Mouse (Mus musculus) kidney, adult 8-10 months (tissue): ENCODE data around the gene Gm28038.

Experiments used
- DNase-seq, 2 experiments: peaks; one replicate each; pipeline ENCODE4 v3.0.0; 2022

Gene Gm28038

DNA sequence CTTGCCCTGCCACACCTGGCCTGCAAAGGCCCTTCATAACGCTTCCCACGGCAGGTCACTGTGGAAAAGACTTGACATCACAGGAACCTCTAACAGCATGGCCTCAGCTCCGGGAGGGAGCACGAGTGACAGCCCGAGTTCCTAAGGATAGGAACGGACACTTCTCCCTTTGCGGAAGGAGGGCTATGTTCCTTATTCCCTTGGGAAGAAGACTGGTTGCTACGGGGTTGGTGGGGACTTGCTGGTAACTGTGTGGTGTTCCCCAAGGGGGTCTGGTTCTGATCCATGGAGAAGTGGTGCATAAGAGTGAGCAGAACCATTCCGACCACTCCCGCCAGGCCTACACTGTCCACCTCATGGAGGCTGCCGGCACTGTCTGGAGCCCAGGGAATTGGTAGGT is at the start of gene Gm28038:
Gene Gm28038 (plus strand): TSS at position 301 of the 400 bp plus-strand sequence.
- no peak for DNase-seq

DNA sequence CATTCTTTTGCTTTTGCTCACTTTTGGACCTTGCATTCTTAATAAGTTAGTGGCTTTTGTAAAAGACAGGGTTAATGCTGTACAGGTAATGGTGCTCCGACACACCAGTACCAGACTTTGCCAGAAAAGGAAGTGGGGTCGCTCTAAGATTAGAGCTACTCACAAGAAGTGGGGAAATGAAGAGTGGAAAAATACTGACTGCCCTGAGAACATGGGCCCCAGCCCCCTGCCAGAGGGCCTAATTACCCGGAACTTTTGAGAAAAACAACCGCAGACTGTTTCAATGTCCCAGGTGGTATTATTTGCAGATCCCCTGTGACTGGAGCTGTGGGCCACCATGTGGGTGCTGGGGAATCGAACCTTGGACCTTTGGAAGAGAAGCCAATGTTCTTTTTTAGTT is 45.2 kb upstream of the Gm28038 start:
- DNase-seq = peak in 1 of 2 experiments; percentile 37

DNA sequence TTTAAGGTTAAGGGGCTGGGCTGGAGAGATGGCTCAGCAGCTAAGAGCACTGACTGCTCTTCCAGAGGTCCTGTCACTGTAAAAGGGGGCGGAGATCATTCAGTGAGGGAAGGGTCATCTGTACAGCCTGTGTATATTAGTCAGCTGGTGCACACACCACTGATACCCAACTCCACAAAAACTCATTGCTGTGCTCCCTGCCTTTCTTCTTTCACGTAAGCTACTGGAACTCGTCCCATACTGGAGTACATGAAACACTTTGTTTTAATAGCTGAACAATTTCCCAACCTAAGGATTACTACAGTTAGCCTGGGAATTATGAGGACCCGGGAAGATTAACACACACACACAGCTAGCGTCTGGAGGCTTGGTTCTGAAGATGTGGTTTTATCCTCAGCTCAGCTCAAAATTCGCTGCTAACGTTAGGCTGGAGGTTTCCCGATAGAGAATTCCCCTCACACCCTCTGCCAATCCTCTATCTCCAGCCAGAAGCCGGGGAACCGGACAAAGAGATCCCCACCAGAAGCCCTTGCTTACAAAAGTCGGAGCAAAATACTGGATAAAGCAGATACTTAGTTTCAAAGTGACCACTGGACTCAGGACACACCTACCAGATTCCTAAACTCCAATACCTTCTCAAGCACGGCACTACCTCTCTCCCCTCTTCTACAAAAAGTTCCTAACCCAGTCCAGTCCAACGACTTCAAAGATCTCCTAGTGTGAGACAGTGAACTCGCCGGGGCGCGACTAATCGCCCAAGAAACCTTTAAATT is 44.2 kb upstream of the Gm28038 start:
- DNase-seq = no peak

DNA sequence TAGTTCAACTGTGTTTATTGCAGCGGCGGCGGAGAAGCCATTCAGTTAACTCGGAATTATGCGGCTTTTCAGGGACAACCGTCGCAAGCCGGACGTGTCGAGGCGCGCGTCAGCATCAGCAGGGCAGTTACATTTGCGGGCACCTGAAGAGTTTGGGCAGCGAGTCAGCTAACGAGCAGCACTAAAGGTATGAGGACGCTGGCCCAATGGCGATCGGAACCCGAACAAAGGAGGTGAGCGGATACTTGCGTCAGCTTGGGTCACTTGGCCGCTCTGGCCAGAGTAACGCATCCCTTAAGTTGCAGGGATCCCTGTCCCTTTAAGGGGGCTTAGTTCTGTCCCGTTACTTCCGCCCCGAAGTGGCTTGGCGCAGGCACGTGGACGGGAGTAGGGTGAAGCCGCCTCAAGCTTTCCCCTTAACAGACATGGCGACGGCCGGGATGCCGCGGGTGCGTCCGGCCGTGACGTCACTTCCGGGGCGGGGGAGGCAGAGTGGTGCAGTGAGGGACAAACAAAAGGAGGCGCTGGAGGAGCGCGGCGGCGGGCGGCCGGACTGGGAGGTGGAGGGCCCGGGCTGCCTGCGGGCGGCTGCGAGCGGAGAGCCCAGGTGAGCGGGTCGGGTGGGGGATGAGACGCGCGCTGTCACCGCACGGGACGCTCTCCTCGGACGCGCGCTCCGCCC is 43.5 kb upstream of the Gm28038 start, which contains the start of gene Lrrc8a:
Gene Lrrc8a (plus strand): TSS at position 517 of the 682 bp plus-strand sequence.
- peak; percentile 99 to 100 for DNase-seq

DNA sequence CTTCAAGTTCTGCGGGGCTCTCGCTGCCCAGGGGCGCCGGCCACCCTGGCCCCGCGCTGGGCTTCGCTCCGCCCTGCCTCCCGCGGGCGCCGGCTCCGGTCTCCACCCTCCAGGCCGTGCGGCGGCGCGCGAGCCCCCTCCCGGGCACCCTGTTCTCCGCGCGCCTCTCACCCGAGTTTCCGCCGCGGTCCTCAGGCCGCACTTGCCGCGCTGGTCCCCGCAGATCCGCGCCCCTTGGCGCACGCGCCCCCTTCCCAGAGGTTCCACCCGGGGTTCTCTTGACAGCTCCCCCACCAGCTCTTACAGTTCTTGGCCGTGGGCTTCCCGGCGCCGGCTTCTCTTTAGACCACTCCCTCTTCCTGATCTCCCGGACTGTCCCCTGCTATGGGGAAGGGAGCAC is 43.0 kb upstream of the Gm28038 start:
- peak; percentile 73 to 76 for DNase-seq

DNA sequence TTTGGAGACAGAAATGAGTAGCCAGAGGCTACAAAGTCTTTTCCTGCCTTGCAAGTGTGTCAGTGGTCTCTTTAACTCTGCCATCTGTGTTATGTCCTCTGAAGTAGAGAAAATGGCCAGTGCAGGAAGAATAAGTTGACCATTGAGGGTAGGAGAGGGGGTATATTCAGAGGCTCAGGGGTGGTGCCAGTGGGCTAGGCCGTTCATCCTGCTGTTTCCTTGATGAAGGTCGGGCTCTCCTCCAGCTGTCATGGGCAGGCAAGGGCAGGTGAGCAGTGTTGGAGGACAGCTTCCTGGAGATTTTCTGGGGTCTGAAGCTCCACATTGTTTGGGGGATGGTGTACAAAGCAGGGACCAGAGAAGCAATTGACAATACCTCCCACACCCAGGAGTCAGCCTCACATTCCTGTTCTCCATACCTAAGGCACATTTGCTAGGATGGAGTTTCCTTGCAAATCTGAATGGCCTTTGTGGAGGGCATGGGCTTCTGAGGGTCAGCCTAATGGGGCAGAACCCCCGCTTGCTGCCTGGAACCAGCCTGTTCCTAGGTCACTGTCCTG is 41.9 kb upstream of the Gm28038 start:
- DNase-seq = no peak

DNA sequence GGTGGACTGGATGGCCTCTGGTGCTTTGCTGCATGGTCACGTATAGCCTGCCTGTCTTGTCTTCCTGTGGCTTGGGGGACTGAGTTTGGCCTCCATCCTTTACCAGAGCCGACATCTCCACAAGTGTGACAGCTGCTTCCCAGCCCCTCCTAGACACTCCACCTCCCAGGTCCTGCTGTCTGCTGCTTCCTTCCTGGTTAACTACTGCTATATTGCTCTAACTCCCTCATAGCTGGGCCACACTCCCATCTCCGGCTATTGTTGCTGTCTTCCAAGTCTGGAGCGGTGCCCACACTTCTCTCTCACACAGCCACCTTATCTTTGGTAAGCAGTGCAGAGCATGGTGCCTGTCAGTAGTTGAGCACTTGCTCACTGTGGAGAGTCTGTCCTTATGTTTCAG is 41.1 kb upstream of the Gm28038 start:
- DNase-seq = peak; percentile 68 to 70

DNA sequence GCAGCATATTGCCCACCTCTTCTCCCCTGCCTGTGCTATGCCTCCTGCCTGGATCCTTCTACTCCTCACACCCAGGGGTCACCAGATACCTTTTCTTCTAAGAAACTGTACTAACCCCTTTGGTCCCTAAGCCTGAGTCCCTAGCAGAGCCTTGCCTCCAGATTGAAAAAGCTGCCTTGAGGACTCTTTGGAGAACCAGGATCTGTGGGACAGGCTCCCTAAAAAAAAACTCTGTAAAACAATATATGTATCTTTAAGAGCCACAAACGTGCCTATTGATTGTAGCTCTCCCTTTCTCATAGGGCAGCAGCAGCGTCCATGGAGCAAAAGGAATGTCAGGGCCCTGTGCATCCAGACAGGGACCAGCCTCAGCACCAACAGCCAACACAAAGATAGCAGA is 40.6 kb upstream of the Gm28038 start, which contains the start of gene Gm28035:
Gene Gm28035 (plus strand): TSS at position 301 of the 400 bp plus-strand sequence.
- no peak for DNase-seq

DNA sequence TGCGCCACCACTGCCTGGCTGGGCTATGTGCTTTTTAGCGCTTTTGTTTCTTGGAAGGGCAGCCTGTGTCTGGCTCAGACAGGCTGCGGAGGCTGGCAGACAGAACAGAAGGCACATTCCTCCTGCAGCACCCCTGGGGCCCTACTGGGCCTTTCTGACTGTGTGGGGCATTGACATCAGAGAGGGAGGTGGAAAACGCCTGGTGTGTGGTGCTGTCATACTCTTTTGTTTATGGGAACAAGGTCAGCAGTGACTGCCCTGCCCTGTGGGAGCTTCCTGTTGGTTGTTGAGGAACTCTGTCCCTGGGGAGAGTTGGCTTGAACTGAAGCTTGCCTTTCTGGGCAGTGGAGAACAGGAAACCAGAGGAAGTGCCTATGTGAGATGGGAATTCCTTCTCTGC is 38.3 kb upstream of the Gm28038 start:
- DNase-seq = peak; percentile 77 to 89

DNA sequence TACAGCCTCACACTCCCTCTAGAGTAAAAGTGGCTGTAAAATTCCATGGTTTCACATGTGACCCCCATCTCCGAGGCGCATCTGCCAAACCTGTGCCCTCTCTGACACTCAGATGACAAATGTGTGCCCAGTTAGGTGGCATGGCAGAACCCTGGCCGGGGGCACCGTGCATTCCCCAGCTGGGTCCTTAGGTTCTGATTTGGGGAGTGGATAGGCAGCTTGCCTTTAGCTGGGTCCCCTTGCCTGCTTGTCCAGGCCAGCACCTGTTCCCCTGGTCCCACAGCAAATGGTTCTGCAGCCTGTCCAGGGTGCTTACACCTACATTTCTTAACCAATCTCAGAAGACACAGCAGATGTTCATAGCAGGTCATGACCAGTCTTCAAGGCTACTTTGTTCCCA is 37.5 kb upstream of the Gm28038 start:
- no peak for DNase-seq

DNA sequence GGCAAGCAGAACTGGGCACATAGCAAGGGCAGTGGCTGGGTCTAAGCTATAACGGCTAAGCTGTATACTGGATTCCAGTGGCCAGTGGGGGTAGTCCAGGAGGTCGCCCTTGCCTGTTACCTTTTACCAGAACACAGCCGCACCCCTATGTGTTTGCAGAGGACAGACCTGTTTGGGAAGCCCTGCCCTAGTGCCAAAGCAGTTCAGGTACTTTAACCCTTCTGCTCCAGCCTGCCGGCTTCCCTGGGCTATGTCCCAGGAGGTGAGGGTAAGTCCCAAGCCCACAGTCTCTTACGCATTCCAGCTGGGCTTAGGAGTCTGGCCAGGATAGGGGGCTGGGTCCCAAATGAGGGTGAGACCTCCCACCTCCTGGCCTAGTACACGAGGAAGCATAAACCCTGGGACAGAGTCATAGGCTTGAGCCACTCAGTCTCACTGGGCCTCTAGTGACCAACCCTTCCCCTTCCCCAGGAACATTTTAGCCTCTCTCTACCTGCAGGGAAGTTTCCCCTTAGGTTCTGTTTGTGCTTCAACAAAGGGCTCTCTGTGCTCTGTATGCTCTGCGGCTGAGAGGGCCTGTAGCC is 36.2 kb upstream of the Gm28038 start:
- DNase-seq = no peak

DNA sequence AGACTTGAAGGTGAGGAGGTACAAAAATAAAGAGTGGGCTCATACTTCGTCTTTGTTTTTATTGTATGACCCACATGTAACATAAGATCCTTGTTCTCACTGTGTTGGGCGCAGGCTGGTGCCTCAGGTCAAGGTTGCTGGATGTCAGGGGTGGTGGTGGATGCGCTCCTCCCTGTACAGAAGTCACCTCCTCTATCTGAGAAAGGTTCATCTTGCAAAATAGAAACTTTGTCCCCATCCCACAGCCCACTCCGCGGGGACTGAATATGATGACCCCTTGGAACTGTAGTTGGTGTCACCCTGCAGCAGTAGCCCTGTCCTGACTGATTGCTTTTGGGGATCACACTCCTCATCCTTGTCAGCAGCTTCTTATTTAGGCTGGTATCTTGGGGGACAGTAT is 33.8 kb upstream of the Gm28038 start:
- DNase-seq = no peak

DNA sequence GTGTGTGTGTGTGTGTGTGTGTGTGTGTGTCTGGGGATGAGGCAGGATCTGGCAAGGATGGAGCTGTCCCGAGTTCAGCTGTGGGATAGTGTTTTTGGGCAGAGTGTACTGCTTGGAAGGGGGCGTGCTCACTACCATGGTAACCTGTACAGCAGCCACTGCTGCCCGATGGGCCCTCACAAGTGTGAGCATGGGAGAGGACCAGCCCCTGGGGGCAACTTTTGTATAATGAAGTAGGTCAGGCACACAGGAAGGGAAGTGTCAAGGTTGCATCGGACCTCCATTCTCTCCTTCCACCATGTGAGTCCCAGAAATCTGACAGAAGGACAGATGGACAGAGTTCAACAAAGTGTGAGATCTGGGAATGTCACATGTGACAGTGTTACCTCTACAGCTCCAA is 33.2 kb upstream of the Gm28038 start:
- DNase-seq = no peak

DNA sequence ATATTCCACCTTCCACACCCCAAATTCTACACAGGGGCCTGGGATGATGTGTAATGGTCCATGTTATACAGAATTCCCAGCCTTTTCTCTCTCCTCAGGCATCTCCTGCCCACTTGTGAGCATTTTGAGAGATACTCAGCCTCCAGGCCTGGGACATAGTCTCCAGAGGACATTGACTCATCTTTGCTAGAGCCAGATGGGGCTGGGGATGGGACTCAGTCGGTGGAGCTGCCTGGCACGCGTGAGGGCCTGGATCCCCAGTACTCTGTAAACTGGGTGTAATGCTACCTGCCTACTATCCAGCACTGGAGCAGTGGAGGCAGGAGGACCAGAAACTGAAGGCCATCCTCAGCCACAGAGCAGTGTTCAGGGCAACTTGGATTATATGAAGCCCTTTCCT is 31.7 kb upstream of the Gm28038 start:
- DNase-seq = no peak

DNA sequence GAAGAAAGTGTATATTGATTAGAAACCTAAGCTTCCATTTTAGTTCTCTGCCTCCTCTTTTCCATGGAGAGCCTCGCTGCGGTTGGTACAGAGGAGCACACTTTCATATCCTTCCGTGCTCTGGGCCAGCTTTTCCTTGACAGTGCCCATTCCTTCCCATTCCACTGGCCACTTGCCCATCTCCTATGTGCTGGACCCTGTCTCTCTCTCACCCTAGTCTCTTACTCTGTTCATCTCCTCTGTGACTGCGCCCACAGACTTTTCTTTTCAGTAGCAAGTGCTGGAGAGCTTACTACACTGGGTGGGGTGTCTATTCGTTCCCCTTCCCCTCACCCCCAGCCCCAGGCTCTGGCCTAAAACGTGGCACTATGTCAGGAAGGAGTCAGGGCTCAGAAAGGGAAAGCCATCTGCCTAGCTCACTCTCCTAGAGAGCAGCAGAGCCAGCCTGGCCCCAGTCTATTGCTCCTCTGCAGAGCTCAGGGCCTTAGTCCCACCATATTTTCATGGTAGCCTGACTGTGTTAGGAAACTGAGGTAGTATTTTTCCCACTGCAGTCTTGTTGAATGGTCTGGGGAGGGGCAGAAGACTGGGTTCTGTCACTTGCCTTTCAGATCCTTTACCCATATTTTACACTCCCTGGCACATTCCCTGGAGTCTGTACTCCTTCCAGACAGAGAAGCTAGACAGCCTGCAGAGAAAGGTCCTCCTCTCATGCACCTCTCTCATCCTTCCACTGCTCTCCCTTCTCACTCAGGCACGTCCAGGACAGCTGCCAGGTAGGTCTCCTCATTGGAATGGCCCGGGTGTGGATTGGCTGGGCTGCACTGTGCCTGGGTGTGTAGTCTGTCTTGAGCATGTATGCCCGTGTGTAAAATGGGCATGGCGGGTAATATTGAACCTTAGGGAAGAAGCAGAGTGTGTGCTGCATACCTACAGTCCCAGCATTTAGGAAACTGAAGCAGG is 30.4 kb upstream of the Gm28038 start:
- DNase-seq = no peak

DNA sequence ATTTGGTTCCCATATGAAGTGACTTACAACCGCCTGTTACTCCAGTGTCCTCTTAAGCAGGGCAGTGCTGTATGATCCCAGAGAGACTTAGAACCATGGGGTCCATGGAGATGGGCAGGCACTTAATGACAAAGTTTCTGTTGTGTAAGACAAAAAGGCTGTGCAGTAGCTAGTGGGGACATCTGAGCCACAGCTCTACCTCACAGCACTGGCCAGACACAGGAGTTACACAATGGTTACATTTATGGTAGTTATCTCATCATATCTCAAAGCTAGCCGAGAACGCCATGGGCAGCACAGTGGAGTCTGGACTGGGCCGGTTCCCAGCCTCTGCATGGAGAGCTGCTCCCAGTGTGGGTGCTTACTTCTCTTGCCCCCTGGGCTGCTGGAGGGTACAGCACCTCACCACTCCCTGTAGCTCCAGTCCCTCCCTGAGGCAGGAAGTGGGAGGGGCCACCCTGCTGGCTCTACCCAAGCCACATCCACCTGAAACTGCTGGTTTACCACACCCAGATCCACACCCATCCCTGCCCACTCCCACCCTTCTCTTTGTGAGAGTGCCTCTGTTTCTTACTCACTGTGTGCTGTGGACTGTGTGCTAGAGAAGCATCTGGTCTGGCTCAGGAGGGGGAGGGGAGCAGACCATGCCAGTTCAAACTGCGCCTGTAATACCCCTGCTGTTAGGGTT is 29.3 kb upstream of the Gm28038 start:
- no peak for DNase-seq

DNA sequence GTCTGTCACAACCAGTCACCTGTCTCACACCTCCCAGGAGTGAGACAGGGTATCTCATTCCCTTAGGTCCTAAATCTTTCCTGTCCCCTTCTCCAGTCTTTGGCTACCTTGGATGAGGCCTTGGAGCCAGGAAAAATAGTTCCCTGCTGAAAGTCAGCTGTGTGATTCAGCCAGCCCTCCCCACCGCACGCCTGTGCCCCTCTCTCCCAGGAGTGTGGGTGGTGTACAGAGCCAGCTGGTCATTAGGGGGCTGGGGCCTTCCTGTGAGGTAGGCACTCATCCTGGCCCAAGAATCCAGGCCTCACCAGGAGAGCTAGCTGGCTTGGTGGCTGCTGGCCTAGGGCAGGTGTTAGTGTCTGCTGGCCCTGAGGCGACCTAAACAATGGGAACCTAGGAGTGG is 28.3 kb upstream of the Gm28038 start:
- no peak for DNase-seq

DNA sequence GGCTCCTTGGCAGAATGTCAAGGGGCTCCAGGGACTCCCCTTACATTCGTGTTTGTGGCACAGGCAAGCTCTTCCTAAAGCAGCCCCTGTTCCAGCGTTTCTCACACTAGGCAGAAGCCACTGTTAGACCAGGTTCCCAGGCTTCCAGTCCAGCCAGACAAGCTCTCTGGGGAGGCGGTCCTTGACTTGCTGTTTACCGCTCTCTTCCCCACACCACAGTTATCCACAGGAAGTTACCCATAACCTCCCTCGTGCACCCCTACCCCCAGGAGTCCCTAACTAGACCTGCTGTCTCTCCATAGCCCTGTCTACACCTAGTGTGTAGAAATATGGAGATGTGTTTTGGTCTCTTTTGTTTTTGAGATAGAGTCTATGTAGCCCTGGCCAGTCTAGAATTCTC is 27.0 kb upstream of the Gm28038 start:
- DNase-seq = no peak

DNA sequence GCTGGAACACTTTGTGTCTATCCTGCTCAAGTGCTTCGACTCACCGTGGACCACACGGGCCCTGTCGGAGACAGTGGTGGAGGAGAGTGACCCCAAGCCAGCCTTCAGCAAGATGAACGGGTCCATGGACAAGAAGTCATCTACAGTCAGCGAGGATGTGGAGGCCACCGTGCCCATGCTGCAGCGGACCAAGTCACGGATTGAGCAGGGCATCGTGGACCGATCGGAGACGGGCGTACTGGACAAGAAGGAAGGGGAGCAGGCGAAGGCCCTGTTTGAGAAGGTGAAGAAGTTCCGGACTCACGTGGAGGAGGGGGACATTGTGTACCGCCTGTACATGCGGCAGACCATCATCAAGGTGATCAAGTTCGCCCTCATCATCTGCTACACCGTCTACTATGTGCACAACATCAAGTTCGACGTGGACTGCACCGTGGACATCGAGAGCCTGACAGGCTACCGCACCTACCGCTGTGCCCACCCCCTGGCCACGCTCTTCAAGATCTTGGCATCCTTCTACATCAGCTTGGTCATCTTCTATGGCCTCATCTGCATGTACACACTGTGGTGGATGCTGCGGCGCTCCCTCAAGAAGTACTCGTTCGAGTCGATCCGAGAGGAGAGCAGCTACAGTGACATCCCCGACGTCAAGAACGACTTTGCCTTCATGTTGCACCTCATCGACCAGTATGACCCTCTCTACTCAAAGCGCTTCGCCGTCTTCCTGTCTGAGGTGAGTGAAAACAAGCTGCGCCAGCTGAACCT is 25.0 kb upstream of the Gm28038 start:
- DNase-seq = no peak

DNA sequence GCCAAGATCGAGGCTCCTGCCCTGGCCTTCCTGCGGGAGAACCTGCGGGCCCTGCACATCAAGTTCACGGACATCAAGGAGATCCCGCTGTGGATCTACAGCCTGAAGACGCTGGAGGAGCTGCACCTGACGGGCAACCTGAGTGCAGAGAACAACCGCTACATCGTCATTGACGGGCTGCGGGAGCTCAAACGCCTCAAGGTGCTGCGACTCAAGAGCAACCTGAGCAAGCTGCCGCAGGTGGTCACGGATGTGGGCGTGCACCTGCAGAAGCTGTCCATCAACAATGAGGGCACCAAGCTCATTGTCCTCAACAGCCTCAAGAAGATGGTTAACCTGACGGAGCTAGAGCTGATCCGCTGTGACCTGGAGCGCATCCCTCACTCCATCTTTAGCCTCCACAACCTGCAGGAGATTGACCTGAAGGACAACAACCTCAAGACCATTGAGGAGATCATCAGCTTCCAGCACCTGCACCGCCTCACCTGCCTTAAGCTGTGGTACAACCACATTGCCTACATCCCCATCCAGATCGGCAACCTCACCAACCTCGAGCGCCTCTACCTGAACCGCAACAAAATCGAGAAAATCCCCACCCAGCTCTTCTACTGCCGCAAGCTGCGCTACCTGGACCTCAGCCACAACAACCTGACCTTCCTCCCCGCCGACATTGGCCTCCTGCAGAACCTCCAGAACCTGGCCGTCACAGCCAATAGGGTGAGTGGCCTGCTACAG is 24.1 kb upstream of the Gm28038 start:
- DNase-seq = no peak
